Mouse (Mus musculus) E14TG2a.4 (cell line): ENCODE results near the gene Fcf1.

ENCODE experiments used
- CTCF ChIP-seq: conservative IDR thresholded peaks from 2 replicates; pipeline ENCODE4 v1.5.1; 2014; ENCODE audit warnings: low read length
- NANOG ChIP-seq: IDR thresholded peaks from 2 replicates; pipeline ENCODE4 v1.6.1; 2014; ENCODE audit warnings: borderline replicate concordance, low read length, mixed read lengths
- POU5F1 ChIP-seq: IDR thresholded peaks from 2 replicates; pipeline ENCODE4 v1.6.1; 2014; ENCODE audit warnings: low read length, borderline replicate concordance

DNA sequence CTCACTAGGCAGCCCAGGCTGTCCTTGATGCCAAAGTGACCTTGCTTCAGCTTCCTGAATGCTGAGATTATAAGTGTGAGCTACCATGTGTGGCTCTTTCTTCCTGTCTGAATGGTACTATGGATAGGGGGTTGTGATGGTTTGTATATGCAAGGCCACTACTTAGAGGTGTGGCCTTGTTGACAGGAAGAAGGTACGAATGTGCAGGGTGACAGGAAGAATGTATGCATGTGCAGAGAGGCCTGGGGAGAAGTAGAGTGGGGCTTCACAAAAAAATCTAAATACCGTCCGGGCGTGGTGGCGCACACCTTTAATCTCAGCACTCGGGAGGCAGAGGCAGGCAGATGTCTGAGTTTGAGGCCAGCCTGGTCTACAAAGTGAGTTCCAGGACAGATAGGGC lies 38.5 kb upstream of the Fcf1 start:
- no peak for TF ChIP-seq CTCF
- no peak for TF ChIP-seq POU5F1
- no peak for TF ChIP-seq NANOG
